Mouse (Mus musculus) embryo, embryonic 11 days (tissue): ENCODE data around the gene Otop2.

Experiments
- DNase-seq: peaks from one replicate; pipeline ENCODE4 v3.0.0-alpha.2; 2015

Otop2 gene

DNA sequence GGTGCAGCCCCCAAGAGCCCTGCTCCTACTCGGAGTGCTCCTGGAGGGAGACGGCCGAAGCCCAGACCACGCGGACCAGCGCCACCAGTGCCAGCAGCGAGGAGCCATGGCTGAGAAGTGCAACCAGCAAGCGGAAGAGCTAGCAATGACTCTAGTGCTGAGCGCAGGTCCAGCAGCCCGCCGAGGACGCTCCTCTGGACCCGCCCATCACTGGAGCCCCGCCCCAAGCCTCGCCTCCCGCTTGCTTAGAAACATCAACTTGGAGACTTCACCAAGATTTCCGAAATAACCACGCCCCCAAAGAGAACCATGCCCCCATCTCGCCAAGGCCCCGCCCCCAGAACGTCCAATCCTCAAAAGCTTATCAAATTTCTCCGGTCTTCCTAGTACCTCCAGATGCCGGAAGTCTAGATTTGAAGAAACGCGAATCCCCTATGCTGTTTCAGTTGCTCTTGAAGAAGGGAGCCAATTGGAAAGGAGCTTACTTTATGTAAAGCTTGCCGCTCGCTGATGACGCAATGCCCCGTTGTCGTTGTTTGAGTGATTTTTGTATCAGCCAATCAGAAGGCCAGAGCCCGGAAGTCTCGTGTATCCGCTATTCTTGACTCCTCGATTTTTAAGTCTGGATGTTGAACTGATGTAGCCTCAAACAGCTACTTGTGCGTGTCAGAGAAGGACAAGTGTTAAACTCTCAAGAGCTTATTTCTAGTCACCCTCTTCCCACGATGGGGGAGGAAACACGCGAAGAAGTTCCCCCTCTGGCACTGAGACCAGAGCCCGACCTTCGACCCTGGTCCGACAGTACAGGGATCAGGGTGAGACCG, 30.0 kb upstream of the Otop2 start, which contains the start of gene Fdxr:
Gene Fdxr (minus strand): TSS at position 271 of the 824 bp plus-strand sequence.
- DNase-seq, result peak; percentile 99

DNA sequence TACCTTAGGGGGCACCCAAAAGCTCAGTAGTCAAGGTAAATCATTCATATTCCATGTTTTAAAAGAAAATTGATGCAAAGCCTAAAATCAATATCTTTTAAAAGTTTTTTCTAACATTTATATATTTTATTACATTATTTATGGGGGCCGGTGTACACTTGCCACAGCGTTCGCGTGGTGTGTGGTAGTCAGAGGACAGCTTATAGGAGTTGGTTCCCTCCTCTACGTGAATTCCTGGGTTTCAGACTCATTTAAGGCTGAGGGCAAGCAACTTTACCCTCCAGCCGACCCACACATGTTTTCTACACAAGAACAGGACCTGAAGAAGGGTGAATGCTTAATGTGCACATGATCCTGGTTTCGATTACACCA, 29.4 kb upstream of the Otop2 start:
- DNase-seq, result no peak

DNA sequence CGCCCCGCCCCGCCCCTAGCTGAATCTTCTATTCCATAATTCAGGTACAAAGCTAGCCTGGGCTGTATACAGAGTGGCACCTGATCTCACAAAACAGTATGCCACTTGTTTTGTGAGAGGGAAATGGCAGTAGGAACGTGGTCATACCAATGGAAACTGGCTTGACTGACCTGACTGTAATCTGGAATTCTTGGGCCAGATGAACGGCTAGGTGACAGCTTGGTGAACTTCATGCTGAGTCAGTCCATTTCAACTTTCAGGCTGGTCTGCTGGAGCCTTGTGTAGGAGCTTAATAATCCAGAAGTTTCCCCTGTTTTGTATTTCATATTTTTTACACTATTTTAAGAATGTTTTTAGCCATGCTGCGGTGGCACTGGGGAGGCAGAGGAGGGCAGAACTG, 28.8 kb upstream of the Otop2 start:
- no peak for DNase-seq

DNA sequence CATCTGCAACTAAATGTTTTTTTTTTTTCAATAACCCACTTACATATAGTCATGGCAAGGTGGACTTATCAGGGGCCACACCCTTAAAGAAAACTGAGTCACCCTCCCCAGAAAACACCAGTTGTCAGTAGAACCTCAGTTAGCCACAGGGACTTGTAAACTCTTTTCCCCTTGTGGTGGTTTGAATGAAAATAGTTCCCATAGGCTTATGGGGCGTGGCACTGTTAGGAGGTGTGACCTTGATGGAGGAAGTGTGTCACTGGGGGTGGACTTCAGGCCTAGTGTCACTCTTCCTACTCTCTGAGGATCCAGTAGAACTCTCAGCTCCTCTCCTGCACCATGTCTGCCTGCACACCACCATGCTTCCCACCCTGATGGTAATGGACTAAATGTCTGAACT, 27.2 kb upstream of the Otop2 start:
- DNase-seq, result no peak

DNA sequence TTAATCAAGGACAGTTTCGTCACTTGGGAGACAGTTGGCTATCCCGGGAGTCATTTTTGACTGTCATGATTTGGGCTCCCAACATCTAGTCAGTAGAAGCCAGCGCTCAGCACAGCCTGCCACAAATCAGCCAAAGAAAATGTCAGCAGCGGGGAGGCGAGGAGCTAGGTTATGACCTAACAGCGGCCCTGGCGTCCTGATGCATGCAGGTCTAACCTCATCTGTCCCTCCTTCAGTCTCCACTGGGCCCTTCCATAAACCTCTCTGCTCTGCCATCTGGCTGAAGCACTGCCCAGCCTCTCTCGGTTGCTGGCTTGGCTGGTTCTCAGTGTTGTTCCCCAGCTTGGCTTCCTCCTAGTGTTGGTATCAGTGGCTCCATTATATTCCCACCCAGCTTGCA, 24.7 kb upstream of the Otop2 start:
- no peak for DNase-seq

DNA sequence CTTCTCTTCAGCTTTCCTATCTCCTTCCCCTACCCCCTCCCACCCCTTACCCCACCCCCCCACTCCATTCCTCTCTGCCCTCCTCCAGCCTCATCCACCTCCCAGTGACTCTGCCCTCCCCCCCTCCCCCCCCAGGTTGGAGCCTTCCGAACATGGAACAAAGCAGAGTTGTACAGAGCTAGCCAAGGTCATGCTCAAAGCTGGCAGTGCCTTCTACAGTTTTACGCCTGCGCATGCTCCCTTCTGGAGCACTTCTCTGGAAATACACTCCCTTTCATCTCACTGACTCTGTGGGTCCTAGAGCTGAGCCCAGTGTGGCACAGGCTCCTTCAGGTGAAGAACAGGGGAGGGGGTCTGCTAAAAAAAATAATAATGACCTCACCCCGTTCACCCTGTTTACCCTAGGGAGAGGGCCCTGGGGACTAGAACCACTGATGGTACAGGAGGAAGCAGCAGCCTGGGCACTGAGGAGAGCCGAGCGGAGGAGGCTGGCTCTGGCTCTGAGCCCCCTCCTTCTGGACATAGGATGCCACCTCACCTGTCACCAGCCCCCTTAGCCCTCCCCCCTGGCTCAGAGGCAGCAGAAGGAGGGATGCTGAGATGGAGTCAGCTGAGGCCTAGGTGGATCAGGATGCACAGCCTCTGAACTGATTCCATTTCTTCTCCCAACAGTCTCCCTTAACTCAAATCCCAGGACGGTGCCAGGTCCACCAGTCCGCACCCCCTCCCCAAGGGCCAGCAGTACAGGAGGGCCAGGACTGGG, 24.1 kb upstream of the Otop2 start:
- DNase-seq, result no peak

DNA sequence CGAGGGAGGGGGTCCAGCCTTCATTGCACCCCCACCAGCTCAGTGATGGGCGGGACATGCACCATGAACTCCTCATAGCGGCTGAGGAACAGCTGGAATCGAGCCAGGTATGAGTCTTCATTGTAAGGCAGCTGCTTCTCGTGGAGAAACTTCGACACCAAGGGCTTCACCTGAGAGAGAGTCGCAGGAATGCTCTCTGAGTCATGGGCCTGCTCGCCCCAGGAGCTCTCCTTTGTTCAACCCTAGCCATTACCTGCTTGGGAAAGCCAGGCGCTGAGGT, 23.5 kb upstream of the Otop2 start:
- DNase-seq, result no peak

DNA sequence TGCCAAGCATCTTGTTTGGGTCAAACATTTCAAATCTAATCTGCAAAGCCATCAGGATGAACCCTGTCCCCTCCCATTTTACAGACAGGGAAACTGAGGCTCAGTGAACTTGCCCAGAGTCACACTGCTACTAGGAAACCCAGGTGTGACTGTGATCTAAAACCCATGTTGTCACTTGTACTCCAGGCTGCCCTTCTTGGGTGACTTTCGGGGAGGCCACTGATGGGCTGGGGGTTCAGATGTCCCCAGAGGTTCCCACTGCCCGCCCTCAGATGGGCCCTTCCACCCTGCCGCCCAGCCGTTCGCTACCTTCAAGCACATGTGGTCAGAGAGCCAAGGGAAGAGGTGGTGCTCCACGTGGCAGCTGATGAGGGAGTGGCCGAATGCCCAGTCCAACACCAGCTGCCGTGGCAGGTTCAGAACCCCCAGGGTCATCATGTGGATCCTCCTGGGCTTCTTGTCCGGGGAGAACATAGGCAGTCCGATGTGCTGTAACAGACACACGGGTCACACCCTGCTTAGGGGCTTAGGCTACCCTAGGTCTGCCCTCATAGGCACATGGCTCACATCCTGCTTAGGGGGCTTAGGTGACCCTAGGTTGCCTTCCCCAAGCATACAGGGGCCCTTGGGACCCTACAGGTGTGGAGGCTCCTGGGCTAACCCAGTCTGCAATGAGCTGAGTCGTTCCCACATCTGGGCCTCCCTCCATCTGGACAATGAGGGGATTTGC, 22.9 kb upstream of the Otop2 start:
- DNase-seq, result no peak

DNA sequence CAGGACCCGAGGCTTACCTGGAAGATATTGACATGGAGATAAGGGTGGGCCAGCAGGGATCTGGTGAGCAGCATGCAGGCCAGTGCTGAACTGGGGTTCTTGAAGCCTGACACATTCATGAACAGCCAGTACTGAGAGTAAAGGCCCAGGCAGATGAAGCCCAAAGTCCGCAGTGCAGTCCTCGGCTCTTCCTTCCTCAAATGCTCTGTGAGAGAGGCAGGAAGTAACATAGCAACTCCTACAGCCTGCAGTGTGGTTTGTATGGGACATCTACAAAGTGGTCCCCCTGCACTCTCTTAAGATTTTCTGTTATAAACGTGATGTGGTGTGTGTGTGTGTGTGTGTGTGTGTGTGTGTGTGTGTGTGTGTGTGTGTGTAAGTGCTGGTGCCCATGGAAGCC, 21.7 kb upstream of the Otop2 start:
- no peak for DNase-seq

DNA sequence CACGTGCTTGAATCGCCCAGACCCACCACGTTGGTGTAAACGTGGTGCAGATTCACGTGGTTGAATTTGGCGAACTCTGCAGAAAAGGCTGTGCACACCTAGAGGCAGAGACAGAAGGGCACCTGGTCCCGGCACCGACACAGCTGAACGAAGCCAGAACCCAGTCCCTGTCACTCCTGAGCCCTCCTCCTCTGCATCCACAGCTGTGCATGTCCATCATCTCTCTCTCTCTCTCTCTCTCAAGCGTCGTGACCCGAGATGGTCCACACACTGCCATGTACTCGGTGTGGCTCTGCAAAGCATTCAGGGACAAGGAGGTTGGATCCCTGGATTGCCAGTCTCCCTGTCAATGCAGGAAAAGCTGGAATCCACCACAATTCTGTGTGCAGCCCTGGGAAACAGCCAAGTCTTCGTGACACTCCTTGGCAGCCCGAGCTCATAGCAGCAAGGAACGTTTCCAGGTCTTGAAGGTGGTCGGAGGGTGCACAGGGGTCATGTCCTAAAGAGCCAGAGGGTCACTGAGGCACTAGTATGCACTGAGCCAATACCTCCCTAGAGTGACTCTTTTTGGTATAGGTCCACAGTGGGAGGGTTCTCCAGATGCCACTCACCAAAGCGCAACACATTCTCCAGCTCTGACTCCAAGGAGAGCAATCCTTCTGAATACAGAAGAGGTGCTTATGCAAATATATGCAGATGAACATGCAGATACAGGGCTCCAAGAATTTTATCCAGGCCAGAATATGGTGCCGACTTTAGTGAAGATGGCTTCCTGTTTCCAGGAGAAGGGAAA, 20.6 kb upstream of the Otop2 start:
- DNase-seq, result no peak

DNA sequence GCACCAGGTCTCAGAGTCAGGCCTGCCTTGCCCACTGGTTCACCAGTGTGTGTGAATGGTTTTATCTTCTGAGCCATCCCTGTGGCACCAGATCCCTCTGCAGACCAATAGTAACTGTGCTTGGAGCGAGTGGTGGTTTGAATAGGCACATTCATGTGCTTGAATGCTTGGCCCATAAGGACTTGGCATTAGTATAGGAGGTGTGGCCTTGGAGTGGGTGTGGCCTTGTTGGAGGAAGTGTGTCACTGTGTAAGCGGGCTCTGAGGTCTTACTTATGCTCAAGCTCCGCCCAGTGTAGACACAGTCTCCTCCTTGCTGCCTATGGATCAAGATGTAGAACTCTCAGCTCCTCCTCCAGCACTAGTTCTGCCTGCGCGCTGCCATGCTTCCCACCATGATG, 19.6 kb upstream of the Otop2 start:
- no peak for DNase-seq

DNA sequence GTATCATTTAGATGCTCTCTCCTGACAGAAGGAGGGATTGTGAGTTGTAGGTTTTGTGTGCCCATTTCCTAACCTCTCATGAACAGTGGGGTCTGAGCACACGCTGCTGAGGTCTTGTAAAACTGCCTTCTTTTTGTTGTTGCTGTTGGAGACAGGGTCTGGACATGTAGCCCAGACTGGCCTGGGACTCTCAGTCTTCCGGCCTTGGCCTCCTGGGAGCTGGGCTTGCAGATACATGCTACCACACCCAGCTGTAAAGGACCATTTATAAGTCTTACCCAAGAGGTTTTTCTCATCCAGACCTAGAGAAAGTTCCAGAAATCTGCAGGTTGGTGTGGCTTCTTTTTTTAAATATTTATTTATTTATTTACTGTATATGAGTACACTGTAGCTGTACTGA, 18.7 kb upstream of the Otop2 start:
- no peak for DNase-seq

DNA sequence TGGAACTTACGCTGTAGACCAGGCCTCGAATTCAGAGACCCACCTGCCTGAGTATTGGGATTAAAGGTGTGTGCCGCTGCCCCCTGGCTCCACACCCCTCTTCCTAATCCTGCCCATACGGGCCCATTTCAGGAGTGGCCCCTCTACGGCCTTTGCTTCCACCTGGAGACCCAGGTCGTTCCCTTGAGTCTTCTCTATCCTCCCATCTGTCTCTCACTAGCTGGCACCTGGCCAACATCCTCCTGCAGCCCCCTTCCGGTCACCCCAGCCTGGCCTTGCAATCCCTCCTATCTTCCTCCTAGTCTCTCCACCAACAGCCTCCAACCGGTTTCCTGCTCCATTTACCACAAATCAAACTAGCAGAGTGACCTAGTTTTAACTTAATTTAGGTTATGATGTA, 17.1 kb upstream of the Otop2 start:
- no peak for DNase-seq

DNA sequence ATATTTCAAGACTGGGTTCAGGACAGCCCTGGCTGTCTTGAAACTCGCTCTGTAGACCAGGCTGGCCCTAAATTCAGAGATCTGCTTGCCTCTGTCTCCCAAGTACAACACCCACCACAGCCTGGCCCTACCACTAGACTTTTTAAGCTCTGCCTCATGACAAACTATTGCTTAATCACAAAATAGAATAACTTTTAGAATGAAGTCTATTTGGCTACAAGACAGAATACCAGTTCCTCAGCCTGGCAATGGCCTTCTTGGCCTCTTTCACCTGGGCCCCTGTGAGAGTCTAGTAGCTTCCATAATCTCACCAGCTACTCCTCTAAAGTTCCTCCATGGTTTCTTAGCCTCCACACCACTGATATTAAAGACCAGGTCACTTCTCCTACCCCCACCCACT, 16.6 kb upstream of the Otop2 start:
- no peak for DNase-seq

DNA sequence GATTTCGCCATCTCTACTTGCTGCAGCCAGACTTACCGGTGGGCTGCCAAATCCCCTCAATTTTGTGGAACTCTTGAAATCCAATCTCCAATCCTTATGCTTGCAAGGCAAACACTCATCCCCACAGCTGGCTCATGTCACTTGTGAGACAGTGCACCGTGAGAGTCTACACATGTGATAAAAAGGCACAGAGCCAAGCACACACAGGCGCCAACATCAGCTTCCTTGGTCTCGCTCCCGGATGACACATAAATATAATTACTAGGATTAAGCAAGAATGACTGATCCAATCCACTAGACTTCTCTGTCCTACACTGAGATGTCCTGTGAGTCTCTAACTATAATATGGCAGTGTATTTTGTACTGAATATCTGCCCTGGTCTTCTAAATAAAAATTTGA, 16.0 kb upstream of the Otop2 start:
- DNase-seq, result no peak

DNA sequence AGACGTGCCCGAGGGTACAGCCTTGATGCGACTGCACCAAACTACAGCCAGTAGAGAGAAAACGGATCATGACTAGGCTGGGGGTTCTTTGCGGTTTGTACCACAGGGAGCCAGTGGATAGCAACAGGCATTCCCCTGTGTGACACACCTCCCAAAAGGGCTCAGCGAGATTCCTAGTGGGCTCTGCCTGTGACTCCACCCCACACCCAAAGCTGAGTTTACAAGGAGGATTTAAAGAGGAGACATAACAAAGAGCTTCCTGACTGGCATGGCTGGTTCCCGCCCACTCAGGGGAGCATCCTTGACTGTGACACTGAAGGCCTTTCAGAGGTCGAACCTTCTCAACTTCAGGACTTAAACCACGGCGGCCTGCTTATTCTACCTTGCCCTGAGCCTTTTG, 15.5 kb upstream of the Otop2 start:
- DNase-seq, result no peak

DNA sequence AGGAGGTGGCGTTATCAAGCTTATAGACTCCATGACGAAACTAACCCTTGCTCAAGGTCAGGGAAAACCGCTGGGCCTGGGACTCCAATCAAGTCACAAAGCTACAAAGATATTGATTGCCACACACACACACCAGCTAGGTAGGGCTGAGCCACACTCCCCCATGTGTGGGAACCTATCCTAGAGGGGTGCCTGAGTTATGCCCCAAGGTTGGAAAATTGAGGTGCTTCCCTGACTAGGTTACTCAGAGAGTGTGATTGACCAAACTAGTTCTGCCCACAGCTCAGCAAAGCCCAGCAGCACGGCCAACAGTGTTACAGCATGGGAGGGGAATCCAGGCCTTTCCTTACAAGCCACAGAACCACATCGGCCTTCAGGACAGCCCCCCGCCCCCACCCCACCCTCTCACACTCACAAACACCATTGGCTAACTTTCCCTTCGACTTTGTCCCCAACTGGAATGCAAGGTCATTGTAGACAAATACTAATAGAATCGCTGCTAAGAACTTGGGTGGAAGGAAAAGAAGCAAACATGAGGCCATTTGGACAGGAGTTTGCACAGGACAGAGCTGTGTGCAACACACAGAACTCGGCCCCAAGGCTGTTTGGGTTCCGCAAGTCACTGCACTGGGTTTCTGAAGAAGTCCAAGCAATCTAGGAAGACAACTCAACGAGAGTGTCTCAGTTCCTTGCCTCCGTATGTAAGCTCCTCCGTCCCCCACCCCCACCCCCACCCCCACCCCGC, 14.2 kb upstream of the Otop2 start:
- no peak for DNase-seq

DNA sequence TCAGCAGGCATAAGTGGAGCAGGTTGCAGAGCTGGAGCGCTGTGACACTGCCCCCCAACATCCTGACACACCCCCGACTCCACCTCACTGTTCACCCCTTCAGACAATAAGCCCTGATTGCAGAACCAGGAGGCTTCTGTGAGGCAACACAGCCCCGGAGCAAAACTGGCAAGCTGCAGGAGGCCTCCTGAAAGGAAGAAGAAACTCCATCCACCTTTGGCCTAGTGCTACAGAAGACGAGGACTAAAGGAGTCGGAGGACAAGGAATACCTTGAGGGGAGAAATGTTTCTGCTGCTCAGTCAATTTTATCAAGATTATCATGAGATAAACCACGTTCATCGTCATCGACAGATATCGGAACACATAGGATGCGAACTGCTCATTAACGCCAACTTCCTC, 11.0 kb upstream of the Otop2 start:
- DNase-seq, result no peak

DNA sequence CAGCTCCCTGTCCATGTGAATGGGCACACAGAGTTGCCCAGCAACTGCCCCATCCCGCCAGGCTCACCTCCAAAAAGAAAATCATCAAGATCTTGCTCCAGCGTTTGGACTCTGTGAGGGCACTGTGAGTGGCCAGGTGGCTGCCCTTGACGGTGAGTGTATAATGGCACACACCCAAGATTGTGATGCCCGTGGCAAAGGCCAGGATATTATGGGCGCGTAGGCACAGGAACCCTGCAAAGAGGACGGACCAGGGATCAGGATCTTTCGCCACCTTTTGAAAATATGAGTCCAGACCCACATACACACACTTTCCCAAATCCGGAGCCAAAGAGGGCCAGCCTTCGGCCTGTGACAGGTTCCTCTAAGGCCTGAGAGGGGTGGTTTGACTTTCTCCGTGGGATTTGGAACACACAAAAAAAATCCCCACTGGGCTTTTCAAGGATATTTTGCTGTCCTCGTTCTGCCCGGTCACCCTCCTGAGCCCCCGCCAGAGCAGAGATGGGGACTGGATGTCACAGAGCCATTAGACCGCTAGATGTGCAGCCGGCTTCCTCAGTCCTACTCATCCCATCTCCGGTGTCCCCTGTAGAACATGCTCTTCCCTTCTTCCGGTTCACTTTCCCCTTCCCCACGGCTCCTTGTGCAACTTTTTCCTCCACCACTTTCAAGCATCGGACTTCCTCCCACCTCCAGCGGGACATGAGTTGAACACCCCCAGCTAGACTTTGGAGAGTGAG, 10.3 kb upstream of the Otop2 start:
- DNase-seq, result no peak

DNA sequence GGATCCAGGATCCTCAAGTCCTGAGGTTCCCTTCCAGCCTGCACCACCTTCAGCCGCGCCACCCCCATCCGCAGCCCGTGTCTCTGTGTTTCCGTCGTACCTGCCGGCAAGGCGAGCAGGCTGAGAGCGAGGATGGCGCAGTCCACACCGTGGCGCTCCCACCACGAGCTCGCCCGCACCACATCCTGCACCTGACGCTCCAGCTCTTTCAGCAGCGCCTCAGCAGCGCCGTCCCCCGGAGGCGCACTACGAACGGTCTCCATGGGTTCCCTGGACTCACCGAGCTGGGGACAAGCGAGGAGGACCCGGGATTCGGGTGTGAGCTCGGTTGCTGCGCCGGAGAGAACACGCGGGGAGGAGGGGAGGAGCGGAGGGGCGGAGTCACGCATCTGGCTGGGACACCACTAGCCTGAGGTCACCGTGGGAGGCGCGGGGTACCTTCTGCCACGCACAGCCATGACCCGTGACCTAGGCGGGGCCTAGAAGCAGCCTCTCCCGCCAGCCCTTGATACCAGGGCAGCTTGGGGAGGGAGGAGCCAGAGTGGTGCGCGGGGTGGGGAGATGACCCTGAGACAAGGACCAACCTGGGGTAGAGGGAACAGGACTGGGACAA, 9.6 kb upstream of the Otop2 start, which contains the start of gene Fads6:
Gene Fads6 (minus strand): TSS at position 450 of the 613 bp plus-strand sequence.
- peak; percentile 74 for DNase-seq

DNA sequence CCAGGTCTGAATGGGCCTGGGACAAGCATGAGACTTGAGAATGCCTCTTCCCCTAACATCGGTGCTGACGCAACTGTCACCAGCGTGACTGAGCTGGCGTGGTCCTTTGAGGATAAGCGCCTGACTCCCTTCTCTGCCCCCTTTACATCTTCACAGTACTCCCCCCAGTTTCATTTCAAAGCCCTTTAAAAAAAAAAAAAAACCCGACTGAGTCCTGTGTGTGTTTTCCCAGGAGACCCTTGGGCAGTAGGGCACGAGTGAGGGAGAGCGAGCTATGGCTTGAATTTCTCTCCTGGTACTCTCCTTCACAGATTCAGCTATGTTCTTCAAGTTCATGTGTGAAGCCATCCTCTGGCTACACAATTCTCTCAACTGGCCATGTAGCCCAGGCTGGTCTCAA, 8.8 kb upstream of the Otop2 start:
- no peak for DNase-seq
